Mouse (Mus musculus) liver, embryonic 11.5 days (tissue): ENCODE measurements at regions not wholly inside any gene's neighbourhood (a gene's known extent, or its start where the extent isn't known, plus 50 kb on each side); places are given as distances from the start of the nearest gene placed in this dataset.

ENCODE experiments used
- ATAC-seq: fragments of 200-750 bp; cut with Nextera tagmentation; replicated peaks from 2 replicates; pipeline ENCODE4 v1.8.0; 2017; ENCODE audit warnings: moderate number of reproducible peaks, mild to moderate bottlenecking, moderate TSS enrichment, moderate library complexity; ENCODE audit not compliant: low FRiP score
- DNase-seq: peaks from one replicate; pipeline ENCODE4 v3.0.0-alpha.2; 2017; ENCODE audit warnings: low spot score
- H3K27ac ChIP-seq: fragments of 300-500 bp; sonication (generic); 2 replicates; pipeline ENCODE4 v1.5.1; 2014; ENCODE audit warnings: mild to moderate bottlenecking, low read depth, low read length, control low read depth
- H3K27me3 ChIP-seq: fragments of 300-500 bp; sonication (generic); replicated peaks from 2 replicates; pipeline ENCODE4 v1.6.1; 2014; ENCODE audit warnings: low read length, mixed read lengths; ENCODE audit not compliant: control insufficient read depth, insufficient read depth
- H3K36me3 ChIP-seq: fragments of 300-500 bp; sonication (generic); 2 replicates; pipeline ENCODE4 v1.6.1; 2014; ENCODE audit warnings: mild to moderate bottlenecking, low read length, moderate library complexity, mixed read lengths; ENCODE audit not compliant: control insufficient read depth, insufficient read depth
- H3K4me1 ChIP-seq: fragments of 300-500 bp; sonication (generic); replicated peaks from 2 replicates; pipeline ENCODE4 v1.6.1; 2014; ENCODE audit warnings: low read length, mixed read lengths; ENCODE audit not compliant: control insufficient read depth, insufficient read depth
- H3K4me2 ChIP-seq: fragments of 300-500 bp; sonication (generic); 2 replicates; pipeline ENCODE4 v1.6.1; 2014; ENCODE audit warnings: mild to moderate bottlenecking, control low read depth, moderate library complexity
- H3K4me3 ChIP-seq: fragments of 300-500 bp; sonication (generic); 2 replicates; pipeline ENCODE4 v1.5.1; 2014; ENCODE audit warnings: low read depth, low read length, control low read depth
- H3K9ac ChIP-seq: fragments of 300-500 bp; sonication (generic); 2 replicates; pipeline ENCODE4 v1.6.1; 2014; ENCODE audit warnings: low read depth, low read length, control low read depth
- H3K9me3 ChIP-seq: fragments of 300-500 bp; sonication (generic); 2 replicates; pipeline ENCODE4 v1.6.1; 2016; ENCODE audit warnings: low read length, inconsistent platforms, mixed read lengths; ENCODE audit not compliant: control insufficient read depth
- WGBS: fragments of 180-500 bp; shearing (Covaris S2); extraction: QIAGEN DNeasy Blood & Tissue Kit; methylation state at CpG from one replicate; pipeline ENCODE4 v1.1.7; 2014; 5-methylcytosine and 5-hydroxymethylcytosine counted together

GRCm38 (mm10) chr9:46938628-46939027, 59.9 kb upstream of the Gm4791 start:
- no peak overlapping the region for H3K4me2 ChIP-seq
- H3K4me1 ChIP-seq: no peaks in the 10 kb centered on the region
- no peaks in the 10 kb centered on the region for H3K9me3 ChIP-seq
- H3K4me3 ChIP-seq: no peak overlapping the region
- no peak overlapping the region for H3K27ac ChIP-seq
- 66% methylated on average over 3 of the region's 3 CpGs for WGBS
- no peak for ATAC-seq
- no peaks in the 10 kb centered on the region for H3K27me3 ChIP-seq
- no peaks in the 10 kb centered on the region for H3K36me3 ChIP-seq
- no peak overlapping the region for H3K9ac ChIP-seq
- DNase-seq: no peak

GRCm38 (mm10) chr9:46925641-46926040, 72.9 kb upstream of the Gm4791 start:
- 66% methylated on average over 3 of the region's 3 CpGs for WGBS
- no peaks in the 10 kb centered on the region for H3K4me1 ChIP-seq
- H3K27me3 ChIP-seq: no peaks in the 10 kb centered on the region
- no peak for DNase-seq
- no peak overlapping the region for H3K4me3 ChIP-seq
- ATAC-seq: no peak
- H3K27ac ChIP-seq: no peak overlapping the region
- H3K9ac ChIP-seq: no peak overlapping the region
- no peaks in the 10 kb centered on the region for H3K9me3 ChIP-seq
- H3K36me3 ChIP-seq: no peaks in the 10 kb centered on the region
- H3K4me2 ChIP-seq: no peak overlapping the region

GRCm38 (mm10) chr9:46920081-46920480, 78.5 kb upstream of the Gm4791 start:
- no peak for DNase-seq
- Histone ChIP-seq H3K36me3 (no peaks in the 10 kb centered on the region), H3K27me3 (no peaks in the 10 kb centered on the region), H3K4me3 (no peak overlapping the region), H3K4me1 (no peaks in the 10 kb centered on the region), H3K9me3 (no peaks in the 10 kb centered on the region), H3K9ac (no peak overlapping the region), H3K27ac (no peak overlapping the region), H3K4me2 (no peak overlapping the region)
- 89% methylated on average over 1 of the region's 1 CpGs for WGBS
- no peak for ATAC-seq

GRCm38 (mm10) chr9:46913238-46913637, 85.3 kb upstream of the Gm4791 start:
- WGBS: 31% methylated on average over 3 of the region's 3 CpGs
- no peaks in the 10 kb centered on the region for H3K9me3 ChIP-seq
- no peak overlapping the region for H3K4me3 ChIP-seq
- H3K9ac ChIP-seq: no peak overlapping the region
- no peak overlapping the region for H3K4me2 ChIP-seq
- H3K36me3 ChIP-seq: no peaks in the 10 kb centered on the region
- no peak overlapping the region for H3K27ac ChIP-seq
- DNase-seq: no peak
- no peaks in the 10 kb centered on the region for H3K4me1 ChIP-seq
- no peaks in the 10 kb centered on the region for H3K27me3 ChIP-seq
- ATAC-seq: no peak

GRCm38 (mm10) chr9:46909412-46910013, 89.0 kb upstream of the Gm4791 start:
- no peak overlapping the region for H3K9ac ChIP-seq
- no peaks in the 10 kb centered on the region for H3K4me1 ChIP-seq
- H3K4me2 ChIP-seq: no peak overlapping the region
- no peaks in the 10 kb centered on the region for H3K27me3 ChIP-seq
- H3K27ac ChIP-seq: no peak overlapping the region
- DNase-seq (no peak), ATAC-seq (no peak)
- no peaks in the 10 kb centered on the region for H3K36me3 ChIP-seq
- H3K9me3 ChIP-seq: no peaks in the 10 kb centered on the region
- H3K4me3 ChIP-seq: no peak overlapping the region
- 48% methylated on average over 6 of the region's 6 CpGs for WGBS

- H3K9ac ChIP-seq: no peak overlapping the region
- H3K4me2 ChIP-seq: no peak overlapping the region
- H3K9me3 ChIP-seq: no peaks in the 10 kb centered on the region
- H3K27me3 ChIP-seq: no peaks in the 10 kb centered on the region
- H3K4me1 ChIP-seq: no peaks in the 10 kb centered on the region
- no peak overlapping the region for H3K4me3 ChIP-seq
- 77% methylated on average over 3 of the region's 3 CpGs for WGBS
- H3K27ac ChIP-seq: no peak overlapping the region
- no peak for ATAC-seq
- no peaks in the 10 kb centered on the region for H3K36me3 ChIP-seq
- DNase-seq: no peak
Measured at GRCm38 (mm10) chr9:46905081-46905480, 93.5 kb upstream of the Gm4791 start.

- no peak overlapping the region for H3K27ac ChIP-seq
- WGBS: 48% methylated on average over 8 of the region's 8 CpGs
- no peak overlapping the region for H3K9ac ChIP-seq
- H3K36me3 ChIP-seq: no peaks in the 10 kb centered on the region
- no peaks in the 10 kb centered on the region for H3K4me1 ChIP-seq
- no peaks in the 10 kb centered on the region for H3K9me3 ChIP-seq
- ATAC-seq (no peak), DNase-seq (no peak)
- H3K4me2 ChIP-seq: no peak overlapping the region
- no peak overlapping the region for H3K4me3 ChIP-seq
- no peaks in the 10 kb centered on the region for H3K27me3 ChIP-seq
Measured at GRCm38 (mm10) chr9:46903491-46904220, 94.9 kb upstream of the Gm4791 start.

- DNase-seq (no peak), ATAC-seq (no peak)
- Histone ChIP-seq H3K4me1 (no peaks in the 10 kb centered on the region), H3K4me3 (no peak overlapping the region), H3K27ac (no peak overlapping the region), H3K4me2 (no peak overlapping the region), H3K9ac (no peak overlapping the region), H3K36me3 (no peaks in the 10 kb centered on the region), H3K9me3 (no peaks in the 10 kb centered on the region), H3K27me3 (no peaks in the 10 kb centered on the region)
- WGBS: 37% methylated on average over 2 of the region's 2 CpGs
Measured at GRCm38 (mm10) chr9:46899283-46899682, 99.3 kb upstream of the Gm4791 start.

GRCm38 (mm10) chr9:46898120-46898519, 100.4 kb upstream of the Gm4791 start:
- Histone ChIP-seq H3K4me3 (no peak overlapping the region), H3K9me3 (no peaks in the 10 kb centered on the region), H3K36me3 (no peaks in the 10 kb centered on the region), H3K4me2 (no peak overlapping the region), H3K4me1 (no peaks in the 10 kb centered on the region), H3K27ac (no peak overlapping the region), H3K9ac (no peak overlapping the region), H3K27me3 (no peaks in the 10 kb centered on the region)
- 82% methylated on average over 3 of the region's 3 CpGs for WGBS
- DNase-seq: no peak
- ATAC-seq: no peak
